18 mouse cellular contexts compared by ENCODE assay signal in genomic region chr10:117304371-117304770, GRCm38 (mm10). TPM values are rescaled to one million over a fixed set of nuclear protein-coding genes. Genes with fewer than 3 reads are reported as not detected.
"Had no signal": no experiment of that assay in that cellular context is flagged by ENCODE, and none has a peak within 500 bp of the region (broad histone marks: within the 10 kb centered on the region; RNA-seq: fewer than 3 reads in every experiment).

No protein-coding gene starts in this region.

- H3K27ac ChIP-seq: liver, embryonic 14.5 days; midbrain, embryonic 10.5 days; midbrain, embryonic 12.5 days; neural tube, embryonic 12.5 days; stomach, embryonic 15.5 days; stomach, postnatal 0 days had no signal

- H3K4me1 ChIP-seq: midbrain, embryonic 10.5 days; midbrain, embryonic 12.5 days; neural tube, embryonic 12.5 days; stomach, embryonic 15.5 days had no signal

- ATAC-seq: midbrain, embryonic 16.5 days had no signal

- DNase-seq: lung, adult 18-20 months; lung, embryonic 14.5 days; lung, postnatal 14 days; lung, postnatal 36 days; midbrain, embryonic 14.5 days; right cerebral cortex, postnatal 14 days; thymus, adult 2 months; thymus, postnatal 25 days; thymus, postnatal 4 days had no signal

- H3K4me3 ChIP-seq: midbrain, embryonic 10.5 days; midbrain, embryonic 12.5 days; neural tube, embryonic 12.5 days; stomach, embryonic 15.5 days had no signal

RNA-seq across cellular contexts. Expression of gene Lyz1, which starts 11.7 kb away (rescaled TPM):
- total RNA-seq: megakaryocyte-erythroid progenitor cell, adult 5-6 weeks had no signal
- polyA plus RNA-seq: lung, embryonic 14.5 days; midbrain, embryonic 10.5 days; midbrain, embryonic 12.5 days; midbrain, embryonic 14.5 days; midbrain, embryonic 16.5 days; neural tube, embryonic 12.5 days; neural tube, embryonic 14.5 days had no signal
